Mouse (Mus musculus) forebrain, embryonic 15.5 days (tissue): ENCODE results near the gene Elovl3. TPM values are rescaled to one million over a fixed set of nuclear protein-coding genes. Genes with fewer than 3 reads are reported as not detected.
"Not testable (repeated sequence)": the region's sequence is repeated elsewhere in the genome, so short reads cannot be mapped to it uniquely, and the experiment has no call there.

Experiments
- ATAC-seq: fragments of 200-750 bp; cut with Nextera tagmentation; replicated peaks from 2 replicates; pipeline ENCODE4 v1.8.0; 2017; ENCODE audit warnings: mild to moderate bottlenecking, moderate TSS enrichment, moderate library complexity
- H3K27ac ChIP-seq: fragments of 300-500 bp; sonication (generic); replicated peaks from 2 replicates; pipeline ENCODE4 v1.5.1; 2015; ENCODE audit warnings: mild to moderate bottlenecking, inconsistent platforms
- H3K27me3 ChIP-seq: fragments of 300-500 bp; sonication (generic); 2 replicates; pipeline ENCODE4 v1.6.1; 2015; ENCODE audit warnings: inconsistent platforms
- H3K36me3 ChIP-seq: fragments of 300-500 bp; sonication (generic); 2 replicates; pipeline ENCODE4 v1.6.1; 2015; ENCODE audit warnings: mild to moderate bottlenecking, inconsistent platforms
- H3K4me1 ChIP-seq: fragments of 300-500 bp; sonication (generic); 2 replicates; pipeline ENCODE4 v1.6.1; 2015; ENCODE audit warnings: inconsistent platforms
- H3K4me2 ChIP-seq: fragments of 300-500 bp; sonication (generic); replicated peaks from 2 replicates; pipeline ENCODE4 v1.6.1; 2015; ENCODE audit warnings: mild to moderate bottlenecking, inconsistent platforms
- H3K4me3 ChIP-seq: fragments of 300-500 bp; sonication (generic); 2 replicates; pipeline ENCODE4 v1.5.1; 2015; ENCODE audit warnings: mild to moderate bottlenecking, inconsistent platforms
- H3K9ac ChIP-seq: fragments of 300-500 bp; sonication (generic); replicated peaks from 2 replicates; pipeline ENCODE4 v1.6.1; 2015; ENCODE audit warnings: mild to moderate bottlenecking, inconsistent platforms
- H3K9me3 ChIP-seq: fragments of 300-500 bp; sonication (generic); 2 replicates; pipeline ENCODE4 v1.6.1; 2016; ENCODE audit warnings: inconsistent platforms
- WGBS: fragments of 180-500 bp; shearing (Covaris S2); methylation state at CpG from one replicate; pipeline ENCODE4 v1.1.7; 2015; ENCODE audit warnings: mixed read lengths; 5-methylcytosine and 5-hydroxymethylcytosine counted together
- polyA plus RNA-seq: library from polyadenylated mRNA; unstranded; fragments of >200 nt; fragmentation: Nextera tagmentation; extraction: Ambion mirVana; gene quantifications from 2 replicates; pipeline ENCODE4 v1.2.1, GENCODE M21; 2015

The Elovl3 gene
- polyA plus RNA-seq, 1 experiment from 2014 or later = not detected

- Histone ChIP-seq H3K36me3 (no peaks in the 10 kb centered on the region), H3K27me3 (peaks cover 65% of the 10 kb centered on the region), H3K9me3 (no peaks in the 10 kb centered on the region), H3K4me1 (peaks cover 23% of the 10 kb centered on the region), H3K27ac (no peak overlapping the region), H3K4me3 (peak overlapping the region; percentile 58), H3K4me2 (peak overlapping the region; percentile 100), H3K9ac (peak overlapping the region; percentile 44)
- peak; percentile 27; the same call in 1 of the 2 replicates for ATAC-seq
- WGBS = 2% methylated on average over 49 of the region's 49 CpGs
Measured at GRCm38 (mm10) chr19:46136639-46137580, 5.2 kb downstream of the Elovl3 start.

GRCm38 (mm10) chr19:46140324-46140723, 8.6 kb downstream of the Elovl3 start:
- Histone ChIP-seq H3K27me3 (peaks cover 41% of the 10 kb centered on the region), H3K27ac (no peak overlapping the region), H3K4me3 (no peak overlapping the region), H3K9ac (no peak overlapping the region), H3K4me1 (peaks cover 20% of the 10 kb centered on the region), H3K36me3 (no peaks in the 10 kb centered on the region), H3K4me2 (no peak overlapping the region), H3K9me3 (no peaks in the 10 kb centered on the region)
- WGBS = 59% methylated on average over 2 of the region's 2 CpGs
- ATAC-seq = no peak

DNA sequence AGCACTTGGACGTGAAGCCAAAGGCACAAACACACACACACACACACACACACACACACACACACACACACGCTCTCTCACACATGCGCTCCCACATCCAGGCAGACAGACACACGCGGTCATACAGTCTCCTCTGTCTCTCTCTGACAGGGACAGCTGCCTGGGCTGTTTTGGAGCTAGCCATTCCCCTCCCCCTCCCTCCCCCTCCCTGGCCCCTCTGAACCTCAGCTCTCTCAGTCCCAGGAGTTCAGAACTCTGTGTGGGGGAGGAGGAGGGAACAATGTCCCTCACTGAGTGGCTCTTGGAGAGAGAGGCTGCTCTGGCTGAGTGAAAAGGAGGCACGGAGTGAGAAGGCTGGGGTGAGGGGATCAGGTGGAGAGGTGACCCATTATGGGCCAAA, 9.4 kb downstream of the Elovl3 start:
- no peak overlapping the region for H3K4me2 ChIP-seq
- H3K27ac ChIP-seq = no peak overlapping the region
- peaks cover 12% of the 10 kb centered on the region for H3K4me1 ChIP-seq
- H3K9ac ChIP-seq = no peak overlapping the region
- H3K36me3 ChIP-seq = no peaks in the 10 kb centered on the region
- H3K27me3 ChIP-seq = peaks cover 43% of the 10 kb centered on the region
- 16% methylated on average over 6 of the region's 6 CpGs for WGBS
- H3K9me3 ChIP-seq = no peaks in the 10 kb centered on the region
- H3K4me3 ChIP-seq = no peak overlapping the region
- no peak for ATAC-seq

- H3K9me3 ChIP-seq = no peaks in the 10 kb centered on the region
- no peak for ATAC-seq
- H3K4me1 ChIP-seq = peaks cover 18% of the 10 kb centered on the region
- peak within 1 kb of the TSS; percentile 43 for H3K4me3 ChIP-seq
- H3K4me2 ChIP-seq = peak within 1 kb of the TSS; percentile 76
- H3K27ac ChIP-seq = no peak within 1 kb of the TSS
- H3K27me3 ChIP-seq = peaks cover 60% of the 10 kb centered on the region
- under 1% methylated on average over 47 of the region's 47 CpGs for WGBS
- no peaks in the 10 kb centered on the region for H3K36me3 ChIP-seq
- no peak within 1 kb of the TSS; the same call in 1 of the 2 replicates for H3K9ac ChIP-seq
Measured at GRCm38 (mm10) chr19:46147511-46148371, 16.0 kb downstream of the Elovl3 start, which contains the start of gene Pitx3. Gene Pitx3 (minus strand): TSS chr19:46148326.

DNA sequence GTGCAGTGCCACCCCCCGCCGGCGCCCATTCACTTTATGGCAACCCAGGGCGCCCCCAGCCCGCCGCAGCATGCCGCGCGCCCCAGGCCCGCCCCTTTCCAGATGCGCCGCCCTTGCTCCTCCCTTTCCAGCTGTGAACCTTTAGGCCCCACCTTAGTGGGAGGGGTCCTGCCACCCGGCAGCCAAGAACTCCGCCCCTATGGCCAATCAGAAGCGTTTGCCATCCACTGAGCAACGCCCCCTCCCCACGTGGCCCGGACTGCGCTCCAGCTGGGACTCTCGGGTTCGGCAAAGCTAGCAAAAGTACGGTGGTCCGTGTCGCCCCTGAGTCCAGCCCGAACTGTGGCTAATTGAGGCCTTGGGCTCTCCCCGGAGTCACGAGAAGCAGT, 16.7 kb downstream of the Elovl3 start:
- peak overlapping the region; percentile 43 for H3K4me3 ChIP-seq
- peaks cover 60% of the 10 kb centered on the region for H3K27me3 ChIP-seq
- H3K4me2 ChIP-seq = peak overlapping the region; percentile 76
- ATAC-seq = no peak; the same call in 1 of the 2 replicates
- WGBS = under 1% methylated on average over 27 of the region's 27 CpGs
- H3K9ac ChIP-seq = no peak overlapping the region; the same call in 1 of the 2 replicates
- H3K4me1 ChIP-seq = peaks cover 24% of the 10 kb centered on the region
- no peaks in the 10 kb centered on the region for H3K9me3 ChIP-seq
- H3K36me3 ChIP-seq = no peaks in the 10 kb centered on the region
- H3K27ac ChIP-seq = no peak overlapping the region

DNA sequence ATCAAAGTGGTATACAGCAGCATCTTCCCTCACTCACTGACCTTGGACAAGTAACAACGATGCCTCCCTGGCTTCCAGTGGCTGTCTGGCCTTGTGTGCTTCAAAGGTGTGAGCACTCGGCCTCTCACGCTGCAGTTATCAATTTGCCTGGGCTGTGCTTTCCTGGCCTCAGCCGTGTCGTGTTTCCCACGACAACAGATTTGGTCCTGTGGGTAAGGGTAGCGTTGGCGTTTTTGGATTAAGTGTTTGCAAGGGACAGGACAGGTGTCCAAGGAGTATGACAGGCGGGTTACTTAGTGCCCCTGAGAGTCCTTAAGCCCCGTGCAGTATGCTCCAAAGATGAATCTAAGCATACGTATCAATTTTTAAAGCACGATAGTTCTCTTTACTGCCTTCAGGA, 17.4 kb downstream of the Elovl3 start:
- H3K4me2 ChIP-seq = peak overlapping the region; percentile 76; the same call in 1 of the 2 replicates
- peak overlapping the region; percentile 43; the same call in 1 of the 2 replicates for H3K4me3 ChIP-seq

DNA sequence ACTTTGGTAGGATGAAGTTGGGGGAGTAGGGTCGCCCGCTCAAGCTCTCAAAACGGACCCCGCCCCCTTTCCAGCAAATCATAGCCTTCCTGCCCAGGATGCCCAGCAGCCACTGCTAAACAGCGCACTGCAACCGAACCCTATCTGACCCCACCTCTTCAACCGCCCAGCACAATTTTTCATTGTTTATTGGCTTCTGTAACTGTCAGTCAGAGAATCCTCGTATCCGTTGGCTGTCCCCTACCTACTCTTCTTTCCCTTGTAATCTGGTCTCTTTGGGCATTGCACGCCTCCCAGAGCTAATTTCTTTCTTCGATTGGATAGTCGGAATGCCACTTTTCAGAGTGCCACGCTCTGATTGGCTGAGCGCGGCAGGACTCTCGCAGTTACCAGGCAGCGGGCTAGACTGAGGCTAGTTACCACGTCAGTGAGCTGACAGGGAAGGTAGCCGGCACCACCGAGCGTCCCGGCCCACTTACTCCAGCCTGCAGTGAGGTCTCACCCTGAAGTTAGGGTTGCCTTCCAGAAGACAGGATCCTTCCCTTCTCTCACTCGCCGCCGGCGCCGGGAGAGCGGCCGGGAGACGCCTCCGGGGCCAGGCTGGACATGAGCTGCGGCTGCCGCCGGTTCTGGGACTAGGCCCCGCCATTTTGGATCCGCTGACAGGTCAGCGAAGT, 20.6 kb downstream of the Elovl3 start, which contains the start of gene Gbf1:
Gene Gbf1, plus strand, starts transcription at position 383 of the 677 bp plus-strand sequence.
- H3K27me3 ChIP-seq = peaks cover 36% of the 10 kb centered on the region
- H3K27ac ChIP-seq = peak within 1 kb of the TSS; percentile 71
- H3K4me1 ChIP-seq = peaks cover 45% of the 10 kb centered on the region
- ATAC-seq = peak; percentile 99
- H3K9ac ChIP-seq = peak within 1 kb of the TSS; percentile 85
- H3K4me2 ChIP-seq = peak within 1 kb of the TSS; percentile 69
- WGBS = under 1% methylated on average over 37 of the region's 37 CpGs
- H3K36me3 ChIP-seq = no peaks in the 10 kb centered on the region
- H3K4me3 ChIP-seq = peak within 1 kb of the TSS; percentile 98
- no peaks in the 10 kb centered on the region for H3K9me3 ChIP-seq

More for the DNA sequence above, 17.4 kb downstream of the Elovl3 start:
- no peak overlapping the region for H3K9ac ChIP-seq
- peaks cover 32% of the 10 kb centered on the region for H3K4me1 ChIP-seq
- peaks cover 60% of the 10 kb centered on the region for H3K27me3 ChIP-seq
- no peaks in the 10 kb centered on the region for H3K36me3 ChIP-seq
- ATAC-seq = no peak
- 25% methylated on average over 12 of the region's 12 CpGs for WGBS
- no peak overlapping the region for H3K27ac ChIP-seq
- no peaks in the 10 kb centered on the region for H3K9me3 ChIP-seq

DNA sequence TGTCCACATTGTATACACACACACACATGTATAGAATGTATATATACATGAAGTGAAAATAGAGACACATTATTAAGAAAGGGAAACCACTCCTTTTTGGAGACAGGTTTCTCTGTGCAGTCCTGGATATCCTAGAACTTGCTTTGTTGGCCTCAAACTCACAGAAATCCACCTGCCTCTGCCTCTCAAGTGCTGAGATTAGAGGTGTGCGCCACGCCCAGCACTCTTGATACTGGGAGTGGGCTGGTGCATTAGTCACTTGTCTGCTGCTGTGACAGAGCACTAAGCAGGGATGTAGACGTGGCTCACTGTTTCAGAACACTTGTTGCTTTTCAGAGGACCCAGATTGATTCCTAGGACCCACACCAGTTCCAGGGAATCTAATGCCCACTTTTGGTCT, 34.3 kb downstream of the Elovl3 start:
- ATAC-seq = no peak
- no peak overlapping the region for H3K27ac ChIP-seq
- no peak overlapping the region for H3K9ac ChIP-seq
- no peaks in the 10 kb centered on the region for H3K4me1 ChIP-seq
- H3K9me3 ChIP-seq = no peaks in the 10 kb centered on the region
- no peak overlapping the region for H3K4me3 ChIP-seq
- H3K36me3 ChIP-seq = peaks cover 31% of the 10 kb centered on the region
- H3K27me3 ChIP-seq = no peaks in the 10 kb centered on the region
- 92% methylated on average over 3 of the region's 3 CpGs for WGBS
- no peak overlapping the region for H3K4me2 ChIP-seq

GRCm38 (mm10) chr19:46167169-46167568, 35.5 kb downstream of the Elovl3 start:
- H3K27ac ChIP-seq, H3K9ac ChIP-seq, H3K4me2 ChIP-seq, H3K27me3 ChIP-seq, H3K4me1 ChIP-seq, H3K4me3 ChIP-seq, H3K9me3 ChIP-seq, ATAC-seq: not testable (repeated sequence)
- WGBS = 54% methylated on average over 2 of the region's 2 CpGs
- H3K36me3 ChIP-seq = peaks cover 37% of the 10 kb centered on the region

DNA sequence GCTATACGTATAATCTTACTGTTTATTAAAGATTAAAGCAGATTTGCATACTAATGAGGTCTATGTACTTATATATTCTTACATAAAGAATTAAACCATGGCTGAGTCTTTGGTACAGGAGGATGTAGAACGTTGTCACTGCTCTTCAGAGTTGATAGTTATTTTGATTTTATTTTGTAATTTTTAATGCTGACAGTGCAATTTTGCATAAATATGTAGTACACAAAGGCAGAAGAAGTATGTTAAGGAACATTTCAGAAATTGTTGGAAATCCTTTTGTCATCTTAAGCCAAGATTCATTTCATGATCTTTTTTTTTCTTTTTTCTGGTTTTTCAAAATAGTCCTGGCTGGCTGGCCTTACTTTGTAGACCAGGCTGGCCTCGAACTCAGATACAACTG, 37.7 kb downstream of the Elovl3 start:
- no peak for ATAC-seq
- Histone ChIP-seq H3K27ac (no peak overlapping the region), H3K27me3 (no peaks in the 10 kb centered on the region), H3K9ac (no peak overlapping the region), H3K4me1 (no peaks in the 10 kb centered on the region), H3K4me3 (no peak overlapping the region), H3K36me3 (peaks cover 37% of the 10 kb centered on the region), H3K4me2 (no peak overlapping the region), H3K9me3 (no peaks in the 10 kb centered on the region)
- 68% methylated on average over 3 of the region's 3 CpGs for WGBS

DNA sequence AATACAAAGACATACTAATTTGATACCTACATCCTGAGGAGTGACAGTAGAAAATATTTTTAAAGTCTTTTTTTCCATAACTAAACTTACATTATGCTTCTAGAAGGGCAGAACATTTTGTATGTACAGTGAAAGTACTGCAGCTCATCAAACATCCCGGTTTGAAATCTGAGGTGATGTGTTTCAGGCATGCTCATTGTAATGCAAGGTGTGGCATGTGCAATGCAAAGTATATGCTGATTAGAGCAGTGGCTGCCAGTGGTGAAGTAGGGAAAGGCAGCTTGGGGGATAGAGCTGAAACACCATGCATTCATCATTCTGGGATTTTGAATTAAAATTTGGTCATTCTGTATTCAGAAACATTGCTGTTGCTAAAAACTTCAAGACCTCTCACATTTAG, 38.2 kb downstream of the Elovl3 start:
- Histone ChIP-seq H3K27me3 (no peaks in the 10 kb centered on the region), H3K4me1 (no peaks in the 10 kb centered on the region), H3K9ac (no peak overlapping the region), H3K27ac (no peak overlapping the region), H3K9me3 (no peaks in the 10 kb centered on the region), H3K4me2 (no peak overlapping the region), H3K36me3 (peaks cover 32% of the 10 kb centered on the region), H3K4me3 (no peak overlapping the region)
- WGBS = 81% methylated on average over 1 of the region's 1 CpGs
- no peak for ATAC-seq
